Mouse (Mus musculus) heart, postnatal 4 days (tissue): ENCODE results near the gene Zfp433. TPM values are rescaled to one million over a fixed set of nuclear protein-coding genes. Genes with fewer than 3 reads are reported as not detected.
"Not testable (repeated sequence)": the region's sequence is repeated elsewhere in the genome, so short reads cannot be mapped to it uniquely, and the experiment has no call there.

Experiments used
- DNase-seq: peaks from one replicate; pipeline ENCODE4 v3.0.0; 2021
- total RNA-seq, 2 experiments: library from RNA; stranded (reverse); gene quantifications; 2 replicates each; pipeline ENCODE4 v1.2.3; 2021

Gene Zfp433
- total RNA-seq: 1 to 10 TPM; 8.5 to 9.2 TPM

DNA sequence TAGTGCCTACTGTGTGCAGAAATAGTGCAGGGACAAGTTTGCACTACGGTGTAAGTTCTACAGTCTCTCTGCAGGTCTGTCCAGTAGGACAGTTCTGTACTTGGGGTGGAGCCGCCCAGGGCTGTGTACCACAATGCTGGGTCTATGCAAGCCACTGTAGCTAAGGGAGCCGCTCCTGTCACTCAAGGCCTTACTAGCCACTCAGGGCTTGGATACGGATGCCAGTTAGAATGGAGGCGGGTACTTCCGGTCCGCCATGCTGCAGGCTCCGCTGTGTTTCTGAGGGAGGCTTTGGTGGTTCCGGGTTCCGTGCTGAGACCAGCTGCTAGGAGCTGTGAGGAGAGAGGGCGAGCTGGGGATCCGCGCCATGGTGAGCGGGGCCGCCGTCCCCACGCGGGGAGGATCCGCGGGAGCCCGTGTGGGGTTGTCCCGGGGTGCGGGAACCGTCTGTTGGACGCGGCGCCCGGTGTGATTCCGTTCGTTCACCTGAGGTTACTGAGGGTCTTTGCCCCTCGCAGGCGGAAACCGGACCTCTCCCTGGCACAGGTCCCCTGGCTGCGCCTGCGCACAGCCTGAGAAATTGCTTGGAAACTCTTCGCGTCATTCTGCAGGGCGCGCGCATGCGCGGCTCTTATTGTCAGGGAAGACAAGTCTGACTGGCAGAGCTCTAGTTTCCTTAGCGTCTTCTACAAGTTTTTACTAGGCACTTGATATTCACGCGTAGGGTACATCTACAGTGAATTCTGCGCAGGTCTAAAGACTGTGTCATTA, at the start of gene Zfp433:
Gene Zfp433, plus strand, starts transcription at position 295 of the 771 bp plus-strand sequence.
- not testable (repeated sequence) for DNase-seq

- DNase-seq: no peak
Observed at GRCm38 (mm10) chr10:81655178-81655577, 49.4 kb upstream of the Zfp433 start.

DNA sequence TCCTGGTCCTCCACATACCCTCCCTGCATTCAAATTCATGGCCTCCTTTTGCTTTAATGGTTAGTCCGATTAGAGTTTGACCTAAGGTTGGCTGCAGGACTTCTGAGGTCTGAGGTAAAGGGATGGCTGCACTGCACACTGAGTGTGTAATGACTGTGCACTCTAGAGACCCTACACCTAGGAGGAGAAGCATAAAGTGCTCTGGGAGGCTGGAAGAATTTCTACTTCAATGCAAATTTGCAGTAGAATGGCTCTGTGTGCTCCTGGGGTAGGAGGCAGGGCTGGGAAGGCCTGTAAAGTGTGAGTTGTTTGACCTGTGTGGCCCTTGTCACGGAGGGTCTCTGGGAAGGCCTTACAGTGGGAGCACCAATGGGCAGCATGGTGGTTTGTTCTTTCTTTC, 48.5 kb upstream of the Zfp433 start:
- DNase-seq: no peak

GRCm38 (mm10) chr10:81687114-81687513, 17.5 kb upstream of the Zfp433 start:
- DNase-seq: not testable (repeated sequence)

DNA sequence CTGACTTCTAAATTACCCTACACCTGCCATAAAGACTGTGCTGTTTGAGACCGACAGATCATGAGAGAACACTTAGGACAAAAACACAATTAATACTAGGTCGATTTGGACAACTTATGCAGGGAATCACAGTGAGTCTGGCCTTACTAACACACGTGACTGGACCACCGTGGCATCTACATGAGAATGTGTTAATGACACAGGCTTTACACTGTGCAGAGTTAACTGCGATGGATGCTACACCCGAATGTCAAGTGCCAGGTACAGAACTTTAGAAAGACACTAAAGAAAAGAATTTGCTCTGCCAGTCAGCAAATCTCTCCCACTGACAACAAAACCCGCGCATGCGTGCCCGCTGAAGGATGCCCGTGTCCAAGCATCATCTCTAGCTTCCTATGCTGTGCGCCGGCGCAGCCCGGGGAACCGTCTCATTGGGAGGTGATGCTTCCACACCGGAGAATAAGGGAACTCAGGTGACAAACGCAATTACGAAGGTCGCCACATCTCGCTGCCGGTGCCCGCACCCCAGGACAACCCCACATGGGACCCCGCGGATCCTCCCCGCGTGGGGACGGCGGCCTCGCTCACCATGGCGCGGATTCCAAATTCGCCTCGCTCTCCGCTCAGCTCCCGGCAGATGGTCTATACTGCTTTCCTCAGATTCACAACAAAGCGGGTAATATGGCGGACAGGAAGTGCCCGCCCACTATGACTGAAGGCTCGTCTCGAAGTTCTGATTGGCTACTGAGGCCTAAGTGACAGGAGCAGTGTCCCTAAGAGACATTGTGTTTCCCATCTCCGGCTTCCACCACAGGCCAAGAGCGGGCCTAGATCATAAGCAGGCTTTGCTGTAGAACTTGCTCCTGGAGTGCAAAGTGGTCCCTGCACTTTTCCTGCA, 66.1 kb downstream of the Zfp433 start, which contains the start of gene Gm3055:
Gene Gm3055, minus strand, starts transcription at position 656 of the 898 bp plus-strand sequence.
- not testable (repeated sequence) for DNase-seq

DNA sequence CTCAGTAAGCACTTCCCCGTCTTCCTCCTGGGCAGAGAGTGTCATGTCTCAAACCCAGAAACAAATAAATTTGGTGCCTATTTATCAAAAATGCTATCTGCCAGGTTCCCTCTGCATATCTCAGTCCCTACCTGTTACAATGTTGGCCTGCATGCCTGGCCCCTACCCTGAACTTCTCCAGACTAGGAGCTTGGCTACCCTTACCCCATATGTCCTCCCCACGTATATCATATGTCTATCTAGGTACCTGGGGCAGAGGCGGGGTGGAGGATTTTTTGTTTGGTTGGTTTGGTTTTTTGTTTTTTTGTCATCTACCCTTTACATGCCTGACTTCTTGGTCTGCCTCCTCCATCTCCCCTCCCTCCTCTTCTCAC, 66.8 kb downstream of the Zfp433 start:
- not testable (repeated sequence) for DNase-seq

Other genes starting within 250 kb of the Zfp433 start
- 100 to 1,000 TPM; 125 to 130 TPM for gene Nfic, start 249.2 kb upstream of the Zfp433 start, total RNA-seq
- gene Celf5, start 222.1 kb upstream of the Zfp433 start, total RNA-seq: under 1 TPM; 0.09 to 0.33 TPM
- 10 to 100 TPM; 57.1 to 62.3 TPM for gene Ncln, start 208.4 kb upstream of the Zfp433 start, total RNA-seq
- gene S1pr4, start 204.7 kb upstream of the Zfp433 start, total RNA-seq: under 1 TPM; 0.50 to 0.57 TPM
- under 1 TPM; 0.48 to 0.56 TPM for gene Gna15, start 180.6 kb upstream of the Zfp433 start, total RNA-seq
- gene Gna11, start 159.6 kb upstream of the Zfp433 start, total RNA-seq: 10 to 100 TPM; 58.5 to 62.7 TPM
- gene Aes, start 145.3 kb upstream of the Zfp433 start, total RNA-seq: 100 to 1,000 TPM; 821 to 843 TPM
- gene Tle2, start 130.3 kb upstream of the Zfp433 start, total RNA-seq: 10 to 100 TPM; 15.3 to 17.1 TPM
- 10 to 100 TPM in 1 of 2 experiments, 1 to 10 TPM in 1; 7.2 to 10.6 TPM for gene Tle6, start 103.8 kb upstream of the Zfp433 start, total RNA-seq
- 1 to 10 TPM; 1.2 to 1.3 TPM for gene BC025920, start 98.6 kb upstream of the Zfp433 start, total RNA-seq
- 10 to 100 TPM; 16.8 to 17.0 TPM for gene Sirt6, start 77.0 kb upstream of the Zfp433 start, total RNA-seq
- 10 to 100 TPM; 14.5 to 16.0 TPM for gene Ankrd24, start 76.3 kb upstream of the Zfp433 start, total RNA-seq
- gene Gm10778, start 55.8 kb upstream of the Zfp433 start, total RNA-seq: 1 to 10 TPM; 2.9 to 3.5 TPM
- gene Gm3055, start 66.3 kb downstream of the Zfp433 start, total RNA-seq: 1 to 10 TPM; 3.7 to 4.3 TPM
- 1 to 10 TPM; 1.6 to 2.9 TPM for gene Gm4767, start 107.4 kb downstream of the Zfp433 start, total RNA-seq
- gene Gm32687, start 159.1 kb downstream of the Zfp433 start, total RNA-seq: 1 to 10 TPM in 1 of 2 experiments, not detected in 1; 2.8 TPM
- 1 to 10 TPM; 1.7 to 1.8 TPM for gene Zfp781, start 225.7 kb downstream of the Zfp433 start, total RNA-seq